Mouse (Mus musculus): ENCODE data around the gene Gm10256. TPM values are rescaled to one million over a fixed set of nuclear protein-coding genes. Genes with fewer than 3 reads are reported as not detected.
"Not testable (repeated sequence)": the region's sequence is repeated elsewhere in the genome, so short reads cannot be mapped to it uniquely, and the experiment has no call there.

Gm10256 gene
- total RNA-seq (2014; fragmentation: Nextera tagmentation) (not detected in 2 replicates), total RNA-seq (2017) (not detected in 2 replicates), polyA plus RNA-seq (2012) (not detected in 2 replicates)

DNA sequence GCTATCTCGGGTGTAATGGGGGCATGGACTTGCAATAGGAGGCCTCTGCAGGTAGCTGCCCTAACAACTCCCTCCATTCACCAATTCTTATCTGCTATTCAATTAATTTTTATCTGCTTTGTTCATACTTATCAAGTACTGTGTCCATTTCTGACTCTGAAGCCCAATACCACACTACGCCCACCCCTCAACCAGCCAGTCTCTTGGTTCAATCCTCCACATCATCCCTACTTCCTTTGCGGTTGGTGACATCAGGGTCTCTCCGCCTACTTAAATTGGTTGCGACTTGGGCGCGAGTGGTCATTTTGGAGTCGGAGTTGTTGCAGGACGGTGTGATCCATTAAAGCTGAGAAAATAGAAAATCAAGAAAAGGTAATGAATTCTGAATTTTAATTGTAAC, at the start of gene Gm10256, which contains the start of gene Rbmy:
TSS of gene Gm10256 (plus strand) at position 320 of the 400 bp plus-strand sequence.
TSS of gene Rbmy (plus strand) at position 301 of the 400 bp plus-strand sequence.
- not testable (repeated sequence) for H3K4me1 ChIP-seq (ENCODE audit: insufficient read depth, low read depth, low read length); H3K9me3 ChIP-seq (replicated peaks); DNase-seq (ENCODE audit: low spot score); ATAC-seq (ENCODE audit: extremely low read depth, insufficient number of reproducible peaks, low FRiP score, poor library complexity, severe bottlenecking); H3K36me3 ChIP-seq (replicated peaks); H3K4me3 ChIP-seq (ENCODE audit: low read depth, low read length); H3K27me3 ChIP-seq (ENCODE audit: insufficient read depth, low read length)

DNA sequence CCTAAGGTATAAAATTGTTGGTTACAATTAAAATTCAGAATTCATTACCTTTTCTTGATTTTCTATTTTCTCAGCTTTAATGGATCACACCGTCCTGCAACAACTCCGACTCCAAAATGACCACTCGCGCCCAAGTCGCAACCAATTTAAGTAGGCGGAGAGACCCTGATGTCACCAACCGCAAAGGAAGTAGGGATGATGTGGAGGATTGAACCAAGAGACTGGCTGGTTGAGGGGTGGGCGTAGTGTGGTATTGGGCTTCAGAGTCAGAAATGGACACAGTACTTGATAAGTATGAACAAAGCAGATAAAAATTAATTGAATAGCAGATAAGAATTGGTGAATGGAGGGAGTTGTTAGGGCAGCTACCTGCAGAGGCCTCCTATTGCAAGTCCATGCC, 34.4 kb upstream of the Gm10256 start, which contains the start of gene Gm4064:
TSS of gene Gm4064 (minus strand) at position 101 of the 400 bp plus-strand sequence.
- not testable (repeated sequence) for H3K9me3 ChIP-seq (replicated peaks); H3K27me3 ChIP-seq (ENCODE audit: insufficient read depth, low read length); DNase-seq (ENCODE audit: low spot score); H3K4me1 ChIP-seq (ENCODE audit: insufficient read depth, low read depth, low read length); ATAC-seq (ENCODE audit: extremely low read depth, insufficient number of reproducible peaks, low FRiP score, poor library complexity, severe bottlenecking); H3K36me3 ChIP-seq (replicated peaks); H3K4me3 ChIP-seq (ENCODE audit: low read depth, low read length)

DNA sequence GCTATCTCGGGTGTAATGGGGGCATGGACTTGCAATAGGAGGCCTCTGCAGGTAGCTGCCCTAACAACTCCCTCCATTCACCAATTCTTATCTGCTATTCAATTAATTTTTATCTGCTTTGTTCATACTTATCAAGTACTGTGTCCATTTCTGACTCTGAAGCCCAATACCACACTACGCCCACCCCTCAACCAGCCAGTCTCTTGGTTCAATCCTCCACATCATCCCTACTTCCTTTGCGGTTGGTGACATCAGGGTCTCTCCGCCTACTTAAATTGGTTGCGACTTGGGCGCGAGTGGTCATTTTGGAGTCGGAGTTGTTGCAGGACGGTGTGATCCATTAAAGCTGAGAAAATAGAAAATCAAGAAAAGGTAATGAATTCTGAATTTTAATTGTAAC, 70.2 kb downstream of the Gm10256 start, which contains the start of gene Gm10352:
TSS of gene Gm10352 (plus strand) at position 301 of the 400 bp plus-strand sequence.
- H3K4me3 ChIP-seq (ENCODE audit: low read depth, low read length); H3K9me3 ChIP-seq (replicated peaks); H3K27me3 ChIP-seq (ENCODE audit: insufficient read depth, low read length); H3K4me1 ChIP-seq (ENCODE audit: insufficient read depth, low read depth, low read length); ATAC-seq (ENCODE audit: extremely low read depth, insufficient number of reproducible peaks, low FRiP score, poor library complexity, severe bottlenecking); DNase-seq (ENCODE audit: low spot score); H3K36me3 ChIP-seq (replicated peaks): not testable (repeated sequence)

Other genes with a start within 250 kb of the Gm10256 start
- not detected in 2 replicates for gene H2al2c, start 231.6 kb upstream of the Gm10256 start, total RNA-seq (2014; fragmentation: Nextera tagmentation)
- gene H2al2c, start 231.6 kb upstream of the Gm10256 start, total RNA-seq (2017), result not detected in 2 replicates
- gene H2al2c, start 231.6 kb upstream of the Gm10256 start, polyA plus RNA-seq (2012), result not detected in 2 replicates
- not detected in 2 replicates for gene Sry, start 167.0 kb upstream of the Gm10256 start, total RNA-seq (2014; fragmentation: Nextera tagmentation)
- gene Sry, start 167.0 kb upstream of the Gm10256 start, total RNA-seq (2017), result not detected in 2 replicates
- gene Sry, start 167.0 kb upstream of the Gm10256 start, polyA plus RNA-seq (2012), result not detected in 2 replicates
- not detected in 2 replicates for gene H2al2b, start 110.0 kb upstream of the Gm10256 start, total RNA-seq (2014; fragmentation: Nextera tagmentation)
- not detected in 2 replicates for gene H2al2b, start 110.0 kb upstream of the Gm10256 start, total RNA-seq (2017)
- not detected in 2 replicates for gene H2al2b, start 110.0 kb upstream of the Gm10256 start, polyA plus RNA-seq (2012)
- gene Gm4064, start 34.5 kb upstream of the Gm10256 start, total RNA-seq (2014; fragmentation: Nextera tagmentation), result not detected in 2 replicates
- not detected in 2 replicates for gene Gm4064, start 34.5 kb upstream of the Gm10256 start, total RNA-seq (2017)
- gene Gm4064, start 34.5 kb upstream of the Gm10256 start, polyA plus RNA-seq (2012), result not detected in 2 replicates
- not detected in 2 replicates for gene Rbmy, start within 50 bp of the Gm10256 start, total RNA-seq (2014; fragmentation: Nextera tagmentation)
- not detected in 2 replicates for gene Rbmy, start within 50 bp of the Gm10256 start, total RNA-seq (2017)
- gene Rbmy, start within 50 bp of the Gm10256 start, polyA plus RNA-seq (2012), result not detected in 2 replicates
- not detected in 2 replicates for gene Gm10352, start 70.3 kb downstream of the Gm10256 start, total RNA-seq (2014; fragmentation: Nextera tagmentation)
- not detected in 2 replicates for gene Gm10352, start 70.3 kb downstream of the Gm10256 start, total RNA-seq (2017)
- gene Gm10352, start 70.3 kb downstream of the Gm10256 start, polyA plus RNA-seq (2012), result not detected in 2 replicates
- gene Gm29289, start 101.9 kb downstream of the Gm10256 start, total RNA-seq (2014; fragmentation: Nextera tagmentation), result not detected in 2 replicates
- not detected in 2 replicates for gene Gm29289, start 101.9 kb downstream of the Gm10256 start, total RNA-seq (2017)
- gene Gm29289, start 101.9 kb downstream of the Gm10256 start, polyA plus RNA-seq (2012), result not detected in 2 replicates